Mouse (Mus musculus) adrenal gland, adult 2 months (tissue): ENCODE results near the gene Acnat2. TPM values are rescaled to one million over a fixed set of nuclear protein-coding genes. Genes with fewer than 3 reads are reported as not detected.
"Not testable (repeated sequence)": the region's sequence is repeated elsewhere in the genome, so short reads cannot be mapped to it uniquely, and the experiment has no call there.

Experiments used
- DNase-seq: peaks from one replicate; pipeline ENCODE4 v3.0.0; 2021
- long read RNA-seq: library from polyadenylated mRNA; stranded (forward); transcript quantifications from one replicate; pipeline ENCODE4 v2.0.0, GENCODE M21; 2021
- polyA plus RNA-seq: library from polyadenylated mRNA; depleted of rRNA; stranded (reverse); fragments of >200 nt; gene quantifications from 2 replicates; pipeline ENCODE4 v1.2.3, GENCODE M21; 2012; rRNA removed
- total RNA-seq, 2 experiments: library from RNA; stranded (reverse); gene quantifications; 2 replicates each; pipeline ENCODE4 v1.2.3; 2021

Acnat2 gene
- under 1 TPM; 0.73 to 0.75 TPM for total RNA-seq
- polyA plus RNA-seq, result not detected in 2 replicates
- long read RNA-seq, result 0 reads

DNA sequence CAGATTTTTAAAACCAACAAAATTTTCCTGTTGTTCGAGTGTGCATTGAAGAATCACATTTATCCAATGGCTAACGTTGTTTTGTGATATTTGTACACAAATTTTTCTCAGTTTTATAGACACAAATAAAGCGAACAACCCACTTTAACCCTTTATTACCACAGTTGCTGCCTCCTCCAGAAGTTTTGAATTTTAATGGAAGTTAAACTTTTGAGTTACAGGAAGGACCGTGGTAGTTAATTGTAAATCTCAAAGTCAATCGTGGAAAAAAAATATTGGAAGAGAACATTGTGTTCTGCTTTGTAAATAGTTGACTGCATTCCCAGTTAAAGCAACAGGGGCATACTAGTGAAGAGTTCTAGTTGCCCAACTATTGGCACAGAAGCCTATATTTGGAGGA lies at the start of gene Acnat2:
Gene Acnat2, minus strand, starts transcription at position 195 of the 400 bp plus-strand sequence.
- DNase-seq, result not testable (repeated sequence)

DNA sequence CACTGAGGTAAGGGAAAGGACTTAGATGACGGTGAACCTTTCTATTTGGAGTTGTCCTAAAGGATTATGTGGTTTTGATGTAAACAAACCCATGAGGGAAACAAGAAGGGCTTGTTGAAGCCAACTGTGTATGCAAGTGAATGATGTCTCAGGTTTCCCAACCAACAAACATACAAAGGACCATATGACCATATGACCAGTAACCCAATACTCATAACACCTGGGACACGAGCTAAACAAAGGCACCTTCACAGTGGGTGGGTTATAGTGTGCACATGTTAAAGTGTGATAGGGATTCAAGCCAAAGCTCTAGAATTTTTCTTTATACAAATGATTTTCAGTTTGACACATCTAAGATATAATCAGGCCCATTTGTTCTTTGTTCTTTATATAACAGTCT lies 48.2 kb upstream of the Acnat2 start:
- no peak for DNase-seq

- DNase-seq, result no peak
Measured at GRCm38 (mm10) chr4:49451848-49452551, 44.0 kb upstream of the Acnat2 start.

- not testable (repeated sequence) for DNase-seq
Measured at GRCm38 (mm10) chr4:49451133-49451847, 43.3 kb upstream of the Acnat2 start.

- DNase-seq, result not testable (repeated sequence)
Measured at GRCm38 (mm10) chr4:49436968-49437367, 29.0 kb upstream of the Acnat2 start.

GRCm38 (mm10) chr4:49410151-49410550 lies 2.2 kb upstream of the Acnat2 start:
- DNase-seq, result not testable (repeated sequence)

DNA sequence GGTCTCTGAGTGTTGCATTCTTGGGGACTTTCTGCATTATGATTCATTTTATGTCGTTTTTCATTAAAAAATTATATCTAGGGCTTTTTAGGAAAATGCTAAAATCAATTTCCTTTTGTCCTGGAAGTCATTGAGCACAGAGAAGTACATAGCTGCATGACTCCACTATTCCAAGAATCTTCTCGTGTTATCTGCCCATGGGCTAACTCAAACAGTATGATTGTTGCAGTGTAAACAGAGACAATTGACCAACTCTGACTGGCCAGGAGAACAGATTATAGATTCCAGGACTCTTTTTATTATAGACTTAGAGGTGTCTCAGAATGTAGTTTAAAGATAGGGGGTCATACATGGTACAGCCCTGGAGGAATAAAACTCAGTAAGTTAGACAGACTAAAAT lies 21.1 kb downstream of the Acnat2 start:
- no peak for DNase-seq

DNA sequence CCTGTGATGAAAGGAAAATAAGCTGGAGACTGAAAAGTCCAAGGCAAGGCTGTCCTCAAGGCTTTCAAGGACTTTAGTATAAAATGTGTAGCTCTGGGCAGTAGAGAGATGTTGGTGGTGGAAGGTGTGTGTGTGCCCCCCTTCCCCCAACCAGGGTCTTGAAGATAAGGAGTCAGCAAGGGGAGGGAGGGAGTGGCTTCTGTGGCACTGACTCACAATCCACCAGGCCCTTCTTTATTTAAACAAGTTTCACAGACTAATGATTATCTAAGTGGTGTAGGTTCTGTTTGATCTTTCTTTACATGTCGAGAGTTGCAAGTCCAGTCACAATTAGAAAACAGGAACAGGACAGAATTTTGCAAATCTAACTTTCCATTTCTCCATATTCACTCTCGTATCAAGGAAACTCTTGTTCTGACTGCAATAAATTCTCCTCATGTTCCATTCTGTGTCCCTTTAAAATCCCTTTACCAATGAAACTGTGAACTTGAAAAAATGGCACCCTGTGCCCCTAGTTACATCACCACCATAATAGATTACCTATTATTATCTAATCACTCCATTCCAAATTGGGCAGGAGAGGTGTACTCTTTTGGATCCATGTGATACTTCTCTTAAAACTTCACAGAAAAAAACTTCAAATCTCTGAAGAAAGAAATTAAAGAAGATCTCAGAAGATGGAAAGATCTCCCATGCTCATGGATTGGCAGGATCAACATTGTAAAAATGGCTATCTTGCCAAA lies 24.2 kb downstream of the Acnat2 start:
- DNase-seq, result not testable (repeated sequence)

DNA sequence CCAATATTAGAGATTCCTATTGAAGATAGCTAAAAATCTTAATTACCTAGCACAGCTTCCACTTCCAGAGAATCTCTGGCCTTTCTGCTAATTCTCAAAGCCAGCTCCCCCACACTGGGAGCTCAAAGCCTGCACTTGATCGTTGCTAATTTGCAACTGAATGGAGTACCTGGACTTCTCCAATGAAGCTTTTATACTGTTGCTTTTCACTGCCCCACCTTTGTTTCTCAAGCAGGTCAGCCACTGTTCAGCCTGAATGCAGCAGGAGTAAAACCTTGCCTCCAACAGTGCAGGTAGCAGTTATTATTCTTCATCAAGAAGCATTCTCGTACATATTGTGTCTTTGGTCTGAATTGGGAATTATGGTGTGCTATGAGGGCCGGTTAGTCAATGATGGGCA lies 39.9 kb downstream of the Acnat2 start:
- DNase-seq, result not testable (repeated sequence)

DNA sequence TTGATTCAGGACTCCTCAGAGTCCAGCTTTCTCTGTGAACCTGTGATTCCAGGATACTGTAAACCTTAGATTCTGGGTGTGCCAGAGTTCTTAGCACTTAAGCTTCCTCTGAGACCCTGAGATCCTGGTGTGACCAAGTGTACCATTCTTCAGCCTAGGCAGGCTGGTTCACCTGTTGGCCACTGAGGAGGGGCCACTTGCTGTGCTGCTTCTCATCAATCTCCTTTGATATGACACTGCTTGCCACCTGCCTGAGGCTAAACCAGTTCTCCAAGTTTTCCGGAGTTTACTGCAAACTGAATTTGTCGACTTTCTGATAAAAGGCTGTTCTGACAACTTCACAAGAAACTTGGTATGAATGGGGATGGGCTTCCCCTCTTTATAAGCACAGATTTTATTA lies 50.9 kb downstream of the Acnat2 start:
- no peak for DNase-seq

- no peak for DNase-seq
Measured at GRCm38 (mm10) chr4:49350470-49350869, 57.5 kb downstream of the Acnat2 start.

- DNase-seq, result no peak
Measured at GRCm38 (mm10) chr4:49348677-49349076, 59.3 kb downstream of the Acnat2 start.

GRCm38 (mm10) chr4:49348001-49348400 lies 60.0 kb downstream of the Acnat2 start:
- not testable (repeated sequence) for DNase-seq

DNA sequence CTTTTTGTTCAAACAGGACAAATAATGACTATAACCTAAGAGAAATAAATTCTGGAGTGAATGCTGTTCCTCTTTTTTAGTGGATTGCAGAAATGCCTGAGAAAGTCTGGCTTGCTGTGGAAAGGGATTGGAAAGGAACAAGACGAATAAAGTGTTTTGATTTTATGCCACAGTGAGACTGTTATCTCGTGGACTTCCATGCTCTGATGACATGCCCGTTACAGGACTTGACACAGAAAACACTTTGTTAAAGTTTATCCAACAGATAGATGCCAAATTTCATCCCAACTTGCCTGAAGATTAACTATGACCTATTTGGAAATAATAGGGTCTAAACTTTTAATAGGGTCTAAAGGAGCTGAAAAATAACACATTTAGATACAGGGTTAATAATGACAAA lies 67.9 kb downstream of the Acnat2 start:
- not testable (repeated sequence) for DNase-seq

DNA sequence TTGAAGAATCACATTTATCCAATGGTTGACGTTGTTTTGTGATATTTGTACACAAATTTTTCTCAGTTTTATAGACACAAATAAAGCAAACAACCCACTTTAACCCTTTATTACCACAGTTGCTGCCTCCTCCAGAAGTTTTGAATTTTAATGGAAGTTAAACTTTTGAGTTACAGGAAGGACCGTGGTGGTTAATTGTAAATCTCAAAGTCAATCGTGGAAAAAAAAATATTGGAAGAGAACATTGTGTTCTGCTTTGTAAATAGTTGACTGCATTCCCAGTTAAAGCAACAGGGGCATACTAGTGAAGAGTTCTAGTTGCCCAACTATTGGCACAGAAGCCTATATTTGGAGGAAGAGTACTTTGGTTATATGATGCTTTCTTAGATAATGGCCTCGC lies 70.0 kb downstream of the Acnat2 start:
- not testable (repeated sequence) for DNase-seq

Other genes starting within 250 kb of the Acnat2 start
- gene Acnat1, start 65.8 kb upstream of the Acnat2 start, total RNA-seq, result 1 to 10 TPM; 1.8 to 2.6 TPM
- gene Acnat1, start 65.8 kb upstream of the Acnat2 start, polyA plus RNA-seq, result 0.11 TPM in 1 of 2 replicates, not detected in the other
- gene Baat, start 98.4 kb upstream of the Acnat2 start, total RNA-seq, result under 1 TPM; 0.24 to 0.72 TPM
- gene Baat, start 98.4 kb upstream of the Acnat2 start, polyA plus RNA-seq, result not detected in 2 replicates
- 10 to 100 TPM; 42.9 to 48.5 TPM for gene Mrpl50, start 112.9 kb upstream of the Acnat2 start, total RNA-seq
- 0.74 and 0.95 TPM in 2 replicates for gene Mrpl50, start 112.9 kb upstream of the Acnat2 start, polyA plus RNA-seq
- 1 to 10 TPM; 5.4 to 6.2 TPM for gene Zfp189, start 113.0 kb upstream of the Acnat2 start, total RNA-seq
- gene Zfp189, start 113.0 kb upstream of the Acnat2 start, polyA plus RNA-seq, result 0.51 and 0.59 TPM in 2 replicates
- 1 to 10 TPM in 1 of 2 experiments, under 1 TPM in 1; 0.79 to 6.5 TPM for gene Aldob, start 141.4 kb upstream of the Acnat2 start, total RNA-seq
- 1.3 TPM in 1 of 2 replicates, not detected in the other for gene Aldob, start 141.4 kb upstream of the Acnat2 start, polyA plus RNA-seq
- gene Tmem246, start 189.7 kb upstream of the Acnat2 start, total RNA-seq, result 10 to 100 TPM in 1 of 2 experiments, 1 to 10 TPM in 1; 9.7 to 14.4 TPM
- gene Tmem246, start 189.7 kb upstream of the Acnat2 start, polyA plus RNA-seq, result 12.8 and 17.0 TPM in 2 replicates
- gene Rnf20, start 223.9 kb upstream of the Acnat2 start, total RNA-seq, result 10 to 100 TPM; 46.8 to 54.3 TPM
- 22.2 and 24.1 TPM in 2 replicates for gene Rnf20, start 223.9 kb upstream of the Acnat2 start, polyA plus RNA-seq